Mouse (Mus musculus) ES-E14 (cell line): ENCODE data around the gene Cfap99.

ENCODE experiments used
- HCFC1 ChIP-seq: IDR thresholded peaks from 2 replicates; pipeline ENCODE4 v1.6.1; 2012; ENCODE audit warnings: low read length, inconsistent platforms, borderline replicate concordance; ENCODE audit not compliant: insufficient read depth
- MAFK ChIP-seq: IDR thresholded peaks from 2 replicates; pipeline ENCODE4 v1.6.1; 2014; ENCODE audit warnings: mild to moderate bottlenecking, low read depth, low read length, inconsistent platforms; ENCODE audit not compliant: insufficient read depth
- ZC3H11A ChIP-seq: IDR thresholded peaks from 2 replicates; pipeline ENCODE4 v1.6.1; 2012; ENCODE audit warnings: low read depth, mild to moderate bottlenecking, inconsistent platforms, low read length, borderline replicate concordance
- ZNF384 ChIP-seq: IDR thresholded peaks from 2 replicates; pipeline ENCODE4 v1.6.1; 2012; ENCODE audit warnings: low read depth, low read length, inconsistent platforms

GRCm38 (mm10) chr5:34259172-34259816, 29.1 kb upstream of the Cfap99 start:
- TF ChIP-seq ZC3H11A (no peak), HCFC1 (no peak), ZNF384 (no peak), MAFK (no peak)
